Mouse (Mus musculus) adipocyte (in vitro differentiated cells): Measurements from ENCODE around the gene Ier2.

Experiments
- DNase-seq: peaks from one replicate; pipeline ENCODE4 v3.0.0-alpha.2; 2016; ENCODE audit warnings: low spot score

Gene Ier2

GRCm38 (mm10) chr8:84661961-84662571, 586 bp downstream of the Ier2 start:
- DNase-seq, result peak; percentile 62

GRCm38 (mm10) chr8:84661458-84661871, 1.2 kb downstream of the Ier2 start:
- peak; percentile 96 for DNase-seq

- peak; percentile 80 for DNase-seq
Observed at GRCm38 (mm10) chr8:84660819-84661457, 1.7 kb downstream of the Ier2 start.

DNA sequence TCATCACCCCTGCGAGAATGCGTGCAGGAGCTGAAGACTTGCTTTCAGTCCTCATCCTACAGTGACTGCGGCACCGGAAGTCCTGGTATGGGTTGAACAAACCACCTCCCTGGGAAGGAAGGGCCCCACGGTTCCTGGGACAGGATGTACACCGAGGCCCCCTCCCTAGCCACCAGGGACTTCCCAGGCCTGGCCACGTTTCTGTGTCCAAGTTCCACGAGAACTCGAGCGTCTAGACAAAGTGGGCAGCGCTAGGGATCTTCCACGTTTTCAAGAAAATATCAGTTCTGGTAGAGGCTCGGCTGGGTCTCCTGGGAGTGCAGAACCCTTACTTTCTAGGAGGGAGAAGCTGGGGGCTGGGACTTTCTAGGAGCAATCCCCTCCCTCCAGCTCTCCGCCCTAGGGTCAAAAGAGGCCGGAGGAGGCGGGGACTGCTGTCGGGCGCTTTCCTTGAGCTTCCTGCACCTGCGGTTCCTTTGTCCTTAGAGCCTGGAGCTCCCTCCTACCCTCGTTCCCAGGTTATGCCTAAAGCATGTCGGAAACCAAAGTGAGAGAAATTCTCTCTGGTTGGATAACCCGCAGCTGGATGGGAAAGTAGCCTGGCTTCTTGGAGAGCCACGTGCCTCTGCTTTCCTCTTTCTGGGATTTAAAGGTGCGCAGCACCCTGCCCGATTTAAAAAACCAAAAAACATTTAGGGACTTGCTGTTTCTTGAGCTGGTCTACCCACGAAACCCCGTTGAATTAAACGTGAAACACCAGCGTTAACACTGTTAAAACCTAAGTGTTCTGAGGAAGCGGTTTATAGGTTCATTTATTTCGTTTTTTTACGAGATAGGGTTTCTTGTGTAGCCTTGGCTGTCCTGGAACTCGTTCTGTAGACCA, 2.5 kb downstream of the Ier2 start:
- DNase-seq, result peak; percentile 70

- no peak for DNase-seq
Observed at GRCm38 (mm10) chr8:84658951-84659350, 3.7 kb downstream of the Ier2 start.

GRCm38 (mm10) chr8:84657680-84658079, 5.0 kb downstream of the Ier2 start:
- no peak for DNase-seq

DNA sequence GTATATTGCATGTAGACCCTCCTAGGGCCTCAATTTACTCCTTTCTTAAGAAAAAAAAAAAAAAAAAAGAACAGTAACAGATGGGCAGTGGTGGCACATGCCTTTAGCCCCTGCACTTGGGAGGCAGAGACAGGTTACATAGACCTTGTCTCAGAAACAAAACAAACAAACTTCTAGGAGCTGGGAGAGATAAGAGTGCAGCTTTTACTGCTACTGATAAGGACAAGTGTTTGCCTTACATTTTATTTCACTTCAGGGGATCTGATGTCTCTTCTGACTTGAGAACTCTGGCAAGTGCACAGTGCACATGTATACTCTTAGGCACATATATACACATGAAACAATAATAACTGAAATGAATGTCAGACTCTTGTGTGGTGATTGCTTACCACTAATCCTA, 5.4 kb downstream of the Ier2 start:
- DNase-seq, result no peak

GRCm38 (mm10) chr8:84656641-84657126, 6.0 kb downstream of the Ier2 start:
- DNase-seq, result peak; percentile 82

DNA sequence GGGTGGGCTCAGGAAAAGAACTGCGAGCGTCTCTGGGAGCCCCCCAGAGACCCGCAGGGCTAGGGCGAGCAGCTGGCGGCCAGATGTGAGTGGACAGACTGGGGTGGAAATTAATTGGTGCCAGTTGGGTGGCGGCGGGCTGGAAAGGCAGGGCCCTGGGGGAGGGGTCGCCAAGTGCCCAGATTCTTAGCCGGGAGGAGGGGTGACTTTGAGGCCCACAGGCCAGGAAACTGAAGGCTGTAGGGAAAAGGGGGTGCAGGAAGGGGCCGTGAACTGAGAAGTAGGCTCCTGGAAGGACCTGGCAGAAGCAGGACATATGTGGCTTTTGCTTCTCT, 6.5 kb downstream of the Ier2 start:
- no peak for DNase-seq

DNA sequence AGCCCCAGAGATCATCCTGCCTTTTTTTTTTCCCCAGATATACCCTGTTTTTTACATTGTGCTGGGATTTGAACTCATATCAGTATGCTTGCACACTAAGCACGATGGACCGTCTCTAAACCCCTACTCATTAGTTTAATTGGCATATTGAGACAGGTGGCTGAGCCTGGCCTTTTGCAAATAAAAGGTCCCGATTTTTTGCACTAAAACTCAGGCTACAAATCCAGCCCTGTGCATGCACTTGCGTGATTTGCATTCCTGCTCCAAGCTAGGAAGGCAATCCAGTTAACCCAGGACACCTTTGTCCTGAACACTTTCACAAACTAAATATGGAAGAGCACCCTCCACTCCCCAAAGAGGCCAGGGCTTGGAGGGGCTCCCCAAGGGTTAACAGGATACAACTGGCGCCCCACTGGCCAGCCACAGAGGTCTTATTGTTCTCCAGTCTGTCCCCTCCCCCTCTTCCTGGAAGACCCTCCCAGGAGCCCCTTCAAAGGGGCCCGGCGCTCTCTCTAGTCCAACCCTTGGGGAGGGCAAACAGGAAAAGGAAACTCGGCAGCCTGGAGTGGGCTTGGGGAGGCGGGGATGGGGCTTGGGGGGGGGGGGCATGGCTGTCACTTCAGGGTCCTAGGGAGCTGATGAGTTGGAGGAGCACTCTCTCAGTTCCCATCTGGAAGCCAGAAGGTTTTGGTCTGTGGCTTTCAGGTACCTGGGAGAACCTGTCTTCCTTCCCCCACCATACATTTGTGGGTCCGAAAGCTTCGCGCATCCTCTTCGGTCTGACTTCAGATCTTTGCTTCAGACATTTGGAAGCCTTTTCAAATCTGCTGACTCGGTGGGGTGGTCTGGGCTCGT, 7.1 kb downstream of the Ier2 start:
- DNase-seq, result no peak

- no peak for DNase-seq
Observed at GRCm38 (mm10) chr8:84654597-84654996, 8.1 kb downstream of the Ier2 start.

- no peak for DNase-seq
Observed at GRCm38 (mm10) chr8:84653092-84653631, 9.5 kb downstream of the Ier2 start.

DNA sequence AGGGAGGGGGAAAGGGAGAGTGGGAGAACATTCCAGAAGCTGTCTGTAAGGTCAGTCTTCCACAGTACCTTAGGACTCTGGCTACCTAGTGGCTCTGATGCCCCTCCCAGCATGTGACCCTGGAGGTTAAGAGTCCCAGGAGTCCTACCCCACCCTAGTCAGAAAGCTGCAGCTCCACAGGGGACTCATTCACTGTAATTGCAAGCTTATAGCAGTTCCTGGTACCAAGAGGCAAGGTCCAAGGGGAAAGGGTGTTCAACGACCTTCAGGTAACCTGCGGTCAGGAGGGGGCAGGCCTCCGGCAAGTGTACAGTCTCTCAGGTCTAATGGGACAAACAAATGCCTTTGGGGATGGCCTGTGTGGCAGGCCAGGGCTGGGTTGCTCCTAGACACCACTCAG, 12.4 kb downstream of the Ier2 start:
- DNase-seq, result no peak

- no peak for DNase-seq
Observed at GRCm38 (mm10) chr8:84647461-84647901, 15.2 kb downstream of the Ier2 start.

GRCm38 (mm10) chr8:84646800-84647199, 15.9 kb downstream of the Ier2 start:
- DNase-seq, result no peak

DNA sequence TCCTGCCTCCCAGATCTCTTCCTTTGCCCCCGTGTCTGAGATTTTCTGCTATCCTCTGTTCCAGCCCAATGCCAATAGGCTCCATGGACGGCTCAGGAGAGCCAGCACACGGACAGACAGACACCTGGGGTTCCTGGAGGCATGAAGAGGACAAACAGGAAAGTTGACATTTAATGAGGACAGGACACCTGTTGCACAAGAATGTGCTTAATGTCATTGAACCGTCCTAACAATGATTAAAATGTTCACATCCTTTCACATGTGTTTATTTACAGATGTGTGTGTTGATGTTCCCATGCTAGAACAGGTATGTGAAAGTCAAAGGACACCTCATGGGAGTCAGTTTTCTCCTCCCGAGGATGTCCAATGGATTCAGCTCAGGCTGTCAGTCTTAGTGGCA, 19.6 kb downstream of the Ier2 start:
- no peak for DNase-seq

- DNase-seq, result peak; percentile 54
Observed at GRCm38 (mm10) chr8:84641578-84642361, 20.9 kb downstream of the Ier2 start.

DNA sequence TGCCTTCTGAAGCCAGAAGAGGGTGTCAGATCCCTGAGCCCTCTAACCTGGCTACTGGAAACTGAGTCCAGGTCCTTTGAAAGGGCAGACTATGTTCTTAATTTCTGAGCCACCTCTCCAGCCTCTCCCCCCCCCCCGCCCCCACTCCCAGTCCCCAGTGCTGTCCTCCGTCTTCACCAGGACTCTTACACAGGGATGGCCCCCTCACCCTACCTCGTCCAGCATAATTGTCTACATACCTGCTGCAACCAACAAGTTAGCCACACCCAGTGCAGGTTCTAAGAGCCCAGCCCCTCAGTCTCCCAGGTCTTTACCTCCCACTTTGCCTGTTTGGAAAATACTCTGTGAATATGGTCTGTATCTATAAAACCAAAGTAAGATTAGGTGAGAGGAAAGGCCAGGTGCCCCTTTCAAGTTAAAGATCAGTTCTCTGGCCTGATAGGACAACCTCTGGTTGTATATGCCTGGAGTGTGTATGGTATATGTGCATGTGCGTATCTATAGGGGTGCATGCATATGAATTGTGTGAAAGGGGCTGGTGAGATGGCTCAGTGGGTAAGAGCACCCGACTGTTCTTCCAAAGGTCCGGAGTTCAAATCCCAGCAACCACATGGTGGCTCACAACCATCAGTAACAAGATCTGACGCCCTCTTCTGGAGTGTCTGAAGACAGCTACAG, 21.9 kb downstream of the Ier2 start:
- DNase-seq, result no peak

- no peak for DNase-seq
Observed at GRCm38 (mm10) chr8:84640010-84640588, 22.6 kb downstream of the Ier2 start.
